Mouse (Mus musculus): Measurements from ENCODE around the gene Gm43517.

Gm43517 gene

DNA sequence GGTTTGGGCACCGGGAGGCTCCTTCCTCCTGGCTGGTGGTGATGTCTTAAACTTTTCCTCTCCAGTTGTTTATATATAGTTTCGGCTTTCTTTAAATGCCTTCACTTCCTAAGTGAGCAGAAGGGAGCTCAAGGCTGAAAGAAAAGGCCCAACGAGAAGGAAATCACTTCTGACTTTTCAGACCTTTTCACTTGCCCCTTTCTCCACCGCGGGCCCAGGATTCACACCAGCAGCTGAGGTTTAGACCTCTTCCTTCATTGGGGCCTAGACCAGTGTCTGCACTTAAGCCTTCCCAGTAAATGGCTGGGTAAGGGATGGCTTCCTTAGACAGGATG, 16.8 kb downstream of the Gm43517 start:
- no peak for DNase-seq (ENCODE audit: low read depth, low spot score)

DNA sequence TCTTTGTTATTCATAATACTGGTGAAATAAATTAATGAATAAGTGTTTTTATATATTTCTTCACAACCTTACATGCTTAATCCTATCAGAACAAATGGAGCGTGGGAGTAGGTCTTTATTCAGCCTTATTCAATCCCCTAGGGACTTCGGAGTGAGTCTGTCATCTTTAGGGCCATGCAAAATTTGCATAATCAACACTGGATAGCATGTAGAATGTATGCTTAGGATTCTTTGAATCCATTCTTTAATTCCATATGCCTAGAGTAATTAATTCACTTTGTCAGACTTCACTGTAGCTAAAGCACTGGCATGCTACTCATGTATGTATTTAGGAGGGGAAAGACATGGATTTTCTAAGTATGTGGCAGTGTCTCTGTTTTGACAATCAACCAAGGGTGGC, 24.9 kb downstream of the Gm43517 start:
- DNase-seq (ENCODE audit: low read depth, low spot score) = no peak

- DNase-seq (ENCODE audit: low read depth, low spot score) = no peak
Observed at GRCm38 (mm10) chr12:49417963-49418362, 33.0 kb downstream of the Gm43517 start.

Data from brain, embryonic 18.5 days (tissue).